Mouse (Mus musculus) left cerebral cortex, adult 8-10 months (tissue): ENCODE measurements at regions not wholly inside any gene's neighbourhood (a gene's known extent, or its start where the extent isn't known, plus 50 kb on each side); places are given as distances from the start of the nearest gene placed in this dataset.

Experiments used
- DNase-seq, 2 experiments: peaks; one replicate each; pipeline ENCODE4 v3.0.0; 2022; ENCODE audit warnings: low spot score in 2 of 2

GRCm38 (mm10) chr13:97652279-97652678 lies 108.2 kb downstream of the Gm10260 start:
- peak in 1 of 2 experiments; percentile 59 for DNase-seq

- no peak for DNase-seq
These were observed 108.7 kb downstream of the Gm10260 start for GRCm38 (mm10) chr13:97651761-97652160.

GRCm38 (mm10) chr13:97651176-97651575 lies 109.3 kb downstream of the Gm10260 start:
- no peak for DNase-seq

- DNase-seq: no peak
These were observed 110.2 kb downstream of the Gm10260 start for GRCm38 (mm10) chr13:97650191-97650590.

- DNase-seq: no peak
These were observed 112.9 kb downstream of the Gm10260 start for GRCm38 (mm10) chr13:97647486-97647885.

GRCm38 (mm10) chr13:97646021-97646385 lies 114.4 kb downstream of the Gm10260 start:
- no peak for DNase-seq

- no peak for DNase-seq
These were observed 115.1 kb downstream of the Gm10260 start for GRCm38 (mm10) chr13:97645107-97646020.

GRCm38 (mm10) chr13:97640236-97640635 lies 120.2 kb downstream of the Gm10260 start:
- DNase-seq: no peak

- DNase-seq: no peak
These were observed 120.8 kb downstream of the Gm10260 start for GRCm38 (mm10) chr13:97639656-97640055.

GRCm38 (mm10) chr13:97638457-97639088 lies 121.9 kb downstream of the Gm10260 start:
- no peak for DNase-seq

GRCm38 (mm10) chr13:97637506-97637905 lies 122.9 kb downstream of the Gm10260 start:
- no peak for DNase-seq

- peak in 1 of 2 experiments; percentile 84 for DNase-seq
These were observed 126.2 kb downstream of the Gm10260 start for GRCm38 (mm10) chr13:97634041-97634788.

GRCm38 (mm10) chr13:97633551-97633950 lies 126.9 kb downstream of the Gm10260 start:
- DNase-seq: no peak

- DNase-seq: peak in 1 of 2 experiments; percentile 57
These were observed 128.5 kb downstream of the Gm10260 start for GRCm38 (mm10) chr13:97631872-97632402.

- DNase-seq: no peak
These were observed 129.5 kb downstream of the Gm10260 start for GRCm38 (mm10) chr13:97630921-97631320.

- peak in 1 of 2 experiments; percentile 65 for DNase-seq
These were observed 131.8 kb downstream of the Gm10260 start for GRCm38 (mm10) chr13:97628608-97629007.

- peak in 1 of 2 experiments; percentile 48 for DNase-seq
These were observed 133.2 kb downstream of the Gm10260 start for GRCm38 (mm10) chr13:97627247-97627646.

- DNase-seq: no peak
These were observed 133.6 kb downstream of the Gm10260 start for GRCm38 (mm10) chr13:97626786-97627185.

- DNase-seq: no peak
These were observed 134.3 kb downstream of the Gm10260 start for GRCm38 (mm10) chr13:97626116-97626515.

- no peak for DNase-seq
These were observed 135.0 kb downstream of the Gm10260 start for GRCm38 (mm10) chr13:97625391-97625790.

GRCm38 (mm10) chr13:97618190-97618586 lies 142.2 kb downstream of the Gm10260 start:
- no peak for DNase-seq
